Mouse (Mus musculus): ENCODE measurements at regions not wholly inside any gene's neighbourhood (a gene's known extent, or its start where the extent isn't known, plus 50 kb on each side); places are given as distances from the start of the nearest gene placed in this dataset.

GRCm38 (mm10) chr3:38128486-38129166 lies 356.0 kb downstream of the Ankrd50 start:
- no peak for ATAC-seq

- no peak for ATAC-seq
These were observed 368.4 kb downstream of the Ankrd50 start for GRCm38 (mm10) chr3:38116071-38116787.

- no peak for ATAC-seq
These were observed 372.1 kb downstream of the Ankrd50 start for GRCm38 (mm10) chr3:38112568-38112967.

- ATAC-seq = no peak
These were observed 379.4 kb downstream of the Ankrd50 start for GRCm38 (mm10) chr3:38105022-38105857.

- ATAC-seq = no peak
These were observed 380.1 kb upstream of the Gm5148 start for GRCm38 (mm10) chr3:38104418-38104817.

GRCm38 (mm10) chr3:38102985-38103384 lies 378.7 kb upstream of the Gm5148 start:
- no peak for ATAC-seq

GRCm38 (mm10) chr3:38102181-38102580 lies 377.9 kb upstream of the Gm5148 start:
- ATAC-seq = no peak

- ATAC-seq = no peak
These were observed 370.2 kb upstream of the Gm5148 start for GRCm38 (mm10) chr3:38094370-38094979.

- no peak for ATAC-seq
These were observed 360.3 kb upstream of the Gm5148 start for GRCm38 (mm10) chr3:38084548-38084947.

- no peak for ATAC-seq
These were observed 358.1 kb upstream of the Gm5148 start for GRCm38 (mm10) chr3:38082386-38082785.

- no peak for ATAC-seq
These were observed 352.5 kb upstream of the Gm5148 start for GRCm38 (mm10) chr3:38076835-38077234.

GRCm38 (mm10) chr3:38073946-38074345 lies 349.7 kb upstream of the Gm5148 start:
- no peak for ATAC-seq

- ATAC-seq = no peak
These were observed 331.3 kb upstream of the Gm5148 start for GRCm38 (mm10) chr3:38055627-38056026.

GRCm38 (mm10) chr3:38052941-38053340 lies 328.7 kb upstream of the Gm5148 start:
- ATAC-seq = no peak

GRCm38 (mm10) chr3:38051748-38052147 lies 327.5 kb upstream of the Gm5148 start:
- ATAC-seq = no peak

- no peak for ATAC-seq
These were observed 326.6 kb upstream of the Gm5148 start for GRCm38 (mm10) chr3:38050856-38051255.

GRCm38 (mm10) chr3:38050366-38050765 lies 326.1 kb upstream of the Gm5148 start:
- no peak for ATAC-seq

- ATAC-seq = no peak
These were observed 325.0 kb upstream of the Gm5148 start for GRCm38 (mm10) chr3:38049290-38049689.

GRCm38 (mm10) chr3:38047445-38047844 lies 323.2 kb upstream of the Gm5148 start:
- ATAC-seq = no peak

GRCm38 (mm10) chr3:38046611-38047010 lies 322.3 kb upstream of the Gm5148 start:
- no peak for ATAC-seq

- ATAC-seq = no peak
These were observed 321.7 kb upstream of the Gm5148 start for GRCm38 (mm10) chr3:38045989-38046388.

GRCm38 (mm10) chr3:38045523-38045922 lies 321.2 kb upstream of the Gm5148 start:
- no peak for ATAC-seq

- ATAC-seq = peak; percentile 68
These were observed 320.0 kb upstream of the Gm5148 start for GRCm38 (mm10) chr3:38044338-38044737.

Measured in activated CD4-positive, CD25-positive, alpha-beta regulatory T cell, adult 4 months (primary cell).